Mouse (Mus musculus) heart, embryonic 16.5 days (tissue): Measurements from ENCODE around the gene Slc25a42. TPM values are rescaled to one million over a fixed set of nuclear protein-coding genes. Genes with fewer than 3 reads are reported as not detected.

Source experiments
- ATAC-seq: fragments of 200-750 bp; cut with Nextera tagmentation; replicated peaks from 2 replicates; pipeline ENCODE4 v1.8.0; 2017; ENCODE audit warnings: moderate number of reproducible peaks; ENCODE audit not compliant: insufficient read depth, low FRiP score; ENCODE audit errors: extremely low read depth
- H3K27ac ChIP-seq: fragments of 300-500 bp; sonication (generic); 2 replicates; pipeline ENCODE4 v1.5.1; 2014; ENCODE audit warnings: mild to moderate bottlenecking, low read length, control low read depth, moderate library complexity
- H3K27me3 ChIP-seq: fragments of 300-500 bp; sonication (generic); 2 replicates; pipeline ENCODE4 v1.6.1; 2014; ENCODE audit warnings: low read length, mixed read lengths; ENCODE audit not compliant: control insufficient read depth, insufficient read depth
- H3K36me3 ChIP-seq: fragments of 300-500 bp; sonication (generic); 2 replicates; pipeline ENCODE4 v1.6.1; 2014; ENCODE audit not compliant: control insufficient read depth, insufficient read depth
- H3K4me1 ChIP-seq: fragments of 300-500 bp; sonication (generic); 2 replicates; pipeline ENCODE4 v1.6.1; 2014; ENCODE audit warnings: low read length, mixed read lengths; ENCODE audit not compliant: control insufficient read depth, insufficient read depth
- H3K4me2 ChIP-seq: fragments of 300-500 bp; sonication (generic); 2 replicates; pipeline ENCODE4 v1.6.1; 2014; ENCODE audit warnings: low read depth, mild to moderate bottlenecking, control low read depth, low read length
- H3K4me3 ChIP-seq: fragments of 300-500 bp; sonication (generic); 2 replicates; pipeline ENCODE4 v1.5.1; 2014; ENCODE audit warnings: mild to moderate bottlenecking, control low read depth, low read length
- H3K9ac ChIP-seq: fragments of 300-500 bp; sonication (generic); 2 replicates; pipeline ENCODE4 v1.6.1; 2014; ENCODE audit warnings: low read length, control low read depth
- H3K9me3 ChIP-seq: fragments of 300-500 bp; sonication (generic); replicated peaks from 2 replicates; pipeline ENCODE4 v1.6.1; 2016; ENCODE audit warnings: low read length; ENCODE audit not compliant: control insufficient read depth
- WGBS: fragments of 180-500 bp; shearing (Covaris S2); extraction: QIAGEN DNeasy Blood & Tissue Kit; methylation state at CpG from one replicate; pipeline ENCODE4 v1.1.7; 2014; 5-methylcytosine and 5-hydroxymethylcytosine counted together
- polyA plus RNA-seq: library from polyadenylated mRNA; unstranded; fragments of >200 nt; fragmentation: Nextera tagmentation; extraction: Ambion mirVana; gene quantifications from 2 replicates; pipeline ENCODE4 v1.2.1, GENCODE M21; 2015

Slc25a42 gene
- polyA plus RNA-seq, 1 experiment from 2014 or later, result 13.7 TPM

DNA sequence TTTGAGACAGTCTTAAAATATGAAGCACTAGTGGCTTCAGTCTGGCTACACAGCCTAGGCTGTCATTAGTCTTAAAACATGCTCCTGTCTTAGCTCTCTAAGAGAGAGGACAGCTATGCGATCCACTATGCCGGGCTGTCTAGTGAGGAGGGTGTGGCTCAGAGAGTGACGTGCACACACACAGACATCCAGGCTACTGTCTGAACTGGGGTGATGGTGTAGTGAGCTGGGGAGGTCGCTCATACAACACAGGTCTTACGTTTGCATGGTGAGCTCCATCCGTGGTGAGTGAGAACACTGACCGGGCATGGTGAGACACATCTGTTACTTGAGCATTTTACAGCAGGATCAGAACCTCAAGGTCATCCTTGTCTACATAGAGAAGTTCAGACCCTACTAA is 40.9 kb downstream of the Slc25a42 start:
- Histone ChIP-seq H3K9ac (no peak overlapping the region), H3K4me2 (peak overlapping the region; percentile 77; the same call in 1 of the 2 replicates), H3K4me3 (no peak overlapping the region), H3K36me3 (no peaks in the 10 kb centered on the region), H3K9me3 (no peaks in the 10 kb centered on the region), H3K27me3 (peaks cover 5% of the 10 kb centered on the region; the same call in 1 of the 2 replicates), H3K4me1 (peaks cover 22% of the 10 kb centered on the region), H3K27ac (no peak overlapping the region)
- ATAC-seq, result no peak
- 81% methylated on average over 7 of the region's 7 CpGs for WGBS

DNA sequence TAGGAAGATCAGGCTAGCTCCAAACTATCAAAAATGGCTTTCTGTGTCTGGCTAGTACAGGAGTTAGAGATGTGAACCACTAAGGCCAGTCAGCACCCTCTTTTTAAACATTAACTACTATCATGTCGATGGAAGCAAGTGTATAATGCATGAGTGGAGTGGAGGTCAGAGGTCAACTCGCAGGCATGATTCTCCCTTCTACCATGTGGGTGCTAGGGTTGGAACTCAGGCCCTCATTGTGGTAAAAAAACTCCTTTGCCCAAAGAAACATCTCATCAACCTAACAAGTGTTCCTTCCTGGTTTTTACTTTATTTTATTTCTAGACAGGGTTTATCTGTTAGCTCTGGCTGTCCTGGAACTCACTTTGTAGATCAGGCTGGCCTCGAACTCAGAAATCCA is 41.4 kb downstream of the Slc25a42 start:
- H3K4me3 ChIP-seq, result no peak overlapping the region
- H3K9me3 ChIP-seq, result no peaks in the 10 kb centered on the region
- H3K27ac ChIP-seq, result no peak overlapping the region
- H3K4me1 ChIP-seq, result peaks cover 22% of the 10 kb centered on the region
- no peak overlapping the region for H3K4me2 ChIP-seq
- no peak for ATAC-seq
- H3K9ac ChIP-seq, result no peak overlapping the region
- H3K36me3 ChIP-seq, result no peaks in the 10 kb centered on the region
- H3K27me3 ChIP-seq, result peaks cover 9% of the 10 kb centered on the region
- 70% methylated on average over 3 of the region's 3 CpGs for WGBS

DNA sequence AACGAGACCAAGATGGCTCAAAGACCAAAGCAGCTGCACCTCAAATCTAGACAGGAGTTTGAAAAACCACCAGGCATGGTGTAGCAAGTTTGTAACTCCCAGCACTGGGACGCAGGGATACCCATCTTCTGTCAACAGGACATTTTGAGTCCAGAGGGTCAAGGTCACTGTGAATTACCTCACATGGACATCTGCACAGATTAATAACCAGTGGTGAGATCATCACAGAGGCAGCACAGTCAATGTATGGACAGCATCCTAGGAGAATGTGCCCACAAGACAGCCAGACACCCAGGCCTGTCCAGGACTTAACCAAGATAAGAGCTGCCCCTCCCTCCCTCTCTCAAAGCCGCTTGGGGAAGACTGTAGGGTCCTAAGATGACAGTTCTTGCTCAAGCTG is 42.0 kb downstream of the Slc25a42 start:
- no peak for ATAC-seq
- WGBS, result 66% methylated on average over 3 of the region's 3 CpGs
- no peak overlapping the region for H3K27ac ChIP-seq

DNA sequence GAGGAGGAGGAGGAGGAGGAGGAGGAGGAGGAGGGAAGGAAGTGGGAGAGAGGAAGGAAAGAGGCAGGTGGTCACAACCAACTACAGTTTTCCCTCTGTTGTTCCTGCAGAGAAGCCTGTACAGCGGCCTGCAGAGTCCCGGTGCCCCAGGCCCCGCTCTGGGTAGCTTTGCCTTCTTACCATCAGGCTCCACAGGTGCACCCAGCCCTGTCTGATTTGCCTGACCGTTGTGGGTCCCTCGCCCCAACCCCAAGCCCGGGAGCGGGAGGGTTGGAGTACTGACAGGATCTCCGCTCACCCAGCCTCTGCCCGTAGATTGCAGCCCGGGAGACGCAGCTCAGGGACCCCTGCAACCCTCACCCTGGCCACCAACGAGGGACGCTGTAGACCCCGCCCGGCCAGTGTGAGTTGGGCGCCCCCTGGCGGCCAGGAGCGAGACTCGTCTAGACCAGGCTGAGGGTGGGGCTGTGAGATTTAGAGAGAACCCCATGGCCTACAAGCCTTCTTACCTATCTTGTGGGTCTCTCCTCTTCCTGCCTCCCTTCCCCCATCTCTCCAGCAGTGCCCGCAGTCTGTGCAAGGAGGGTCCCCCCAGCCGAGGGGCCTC is 45.5 kb downstream of the Slc25a42 start:
- H3K36me3 ChIP-seq, result no peaks in the 10 kb centered on the region
- peak overlapping the region; percentile 66 for H3K4me2 ChIP-seq
- peak; percentile 73 for ATAC-seq
- H3K27ac ChIP-seq, result no peak overlapping the region
- peak overlapping the region; percentile 49 for H3K9ac ChIP-seq
- H3K4me3 ChIP-seq, result peak overlapping the region; percentile 38
- H3K27me3 ChIP-seq, result peaks cover 12% of the 10 kb centered on the region
- H3K4me1 ChIP-seq, result peaks cover 5% of the 10 kb centered on the region; the same call in 1 of the 2 replicates
- H3K9me3 ChIP-seq, result no peaks in the 10 kb centered on the region
- 3% methylated on average over 21 of the region's 21 CpGs for WGBS

More for the DNA sequence above, 42.0 kb downstream of the Slc25a42 start:
- peaks cover 10% of the 10 kb centered on the region for H3K27me3 ChIP-seq
- no peaks in the 10 kb centered on the region for H3K36me3 ChIP-seq
- peaks cover 22% of the 10 kb centered on the region for H3K4me1 ChIP-seq
- no peak overlapping the region for H3K4me3 ChIP-seq
- no peak overlapping the region for H3K4me2 ChIP-seq
- no peaks in the 10 kb centered on the region for H3K9me3 ChIP-seq
- no peak overlapping the region for H3K9ac ChIP-seq

DNA sequence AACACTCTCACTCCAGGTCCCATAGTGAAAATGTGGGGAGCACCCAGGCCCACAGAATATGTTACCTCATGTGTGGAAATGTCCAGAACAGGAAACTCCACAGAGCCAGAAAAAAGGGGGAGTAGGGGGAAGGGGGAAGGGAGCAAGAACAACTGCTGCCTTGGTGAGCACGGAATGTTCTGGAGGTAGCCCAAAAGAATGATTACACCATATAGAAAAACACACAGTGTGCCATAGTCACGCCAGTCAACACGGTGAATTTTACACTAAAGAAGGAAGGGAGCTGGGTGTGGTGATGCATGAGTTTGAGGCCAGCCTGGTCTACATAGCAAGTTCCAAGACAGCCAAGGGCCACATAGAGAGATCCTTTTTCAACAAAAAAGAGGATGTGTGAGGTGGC is 48.8 kb downstream of the Slc25a42 start:
- ATAC-seq, result no peak
- Histone ChIP-seq H3K36me3 (no peaks in the 10 kb centered on the region), H3K27ac (no peak overlapping the region), H3K9me3 (no peaks in the 10 kb centered on the region), H3K4me2 (no peak overlapping the region), H3K4me1 (peaks cover 2% of the 10 kb centered on the region; the same call in 1 of the 2 replicates), H3K9ac (no peak overlapping the region), H3K27me3 (peaks cover 14% of the 10 kb centered on the region), H3K4me3 (no peak overlapping the region)
- WGBS, result 81% methylated on average over 3 of the region's 3 CpGs

DNA sequence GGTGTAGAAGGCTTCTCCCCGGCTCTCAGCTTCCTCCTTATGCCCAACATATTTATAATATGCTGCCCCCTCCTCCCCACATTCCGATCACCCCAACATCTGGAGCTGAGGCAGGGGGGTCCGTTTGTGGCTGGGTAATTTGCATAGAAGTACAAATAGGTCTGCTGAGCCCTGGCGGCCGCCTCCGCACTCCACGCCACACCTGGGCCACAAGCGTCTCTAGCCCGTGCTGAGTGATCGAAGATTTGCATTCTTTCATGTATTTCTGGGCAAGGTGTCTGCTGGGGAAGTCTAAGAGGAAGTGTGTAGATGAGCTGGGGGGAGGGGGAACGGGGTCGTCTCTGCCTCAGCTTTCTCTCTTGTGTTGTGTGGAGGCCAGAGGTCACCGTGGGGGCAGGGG is 52.1 kb downstream of the Slc25a42 start:
- no peak overlapping the region for H3K4me2 ChIP-seq
- H3K36me3 ChIP-seq, result no peaks in the 10 kb centered on the region
- no peak for ATAC-seq
- 53% methylated on average over 13 of the region's 13 CpGs for WGBS
- no peaks in the 10 kb centered on the region for H3K9me3 ChIP-seq
- H3K4me1 ChIP-seq, result peaks cover 2% of the 10 kb centered on the region; the same call in 1 of the 2 replicates
- peaks cover 5% of the 10 kb centered on the region; the same call in 1 of the 2 replicates for H3K27me3 ChIP-seq
- no peak overlapping the region for H3K4me3 ChIP-seq
- H3K27ac ChIP-seq, result no peak overlapping the region
- H3K9ac ChIP-seq, result no peak overlapping the region

DNA sequence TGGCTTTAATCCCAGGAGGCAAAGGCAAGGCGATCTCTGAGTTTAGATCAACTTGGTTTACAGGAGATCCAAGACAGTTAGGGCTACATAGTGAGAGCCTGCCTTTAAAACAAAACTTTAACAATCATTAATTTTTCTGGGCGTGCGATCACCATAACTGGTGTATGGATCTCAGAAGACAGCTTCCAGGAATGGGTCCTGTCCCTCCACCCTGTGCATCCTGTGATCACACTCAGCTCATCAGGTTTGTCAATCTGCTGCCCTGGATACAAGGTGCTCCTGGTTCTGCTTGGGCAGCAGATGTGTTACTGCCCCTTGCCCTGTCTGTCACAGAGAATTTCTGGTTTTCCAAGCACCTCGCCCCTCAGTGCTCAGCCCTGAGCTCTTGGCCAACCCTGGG is 52.9 kb downstream of the Slc25a42 start:
- Histone ChIP-seq H3K9ac (no peak overlapping the region), H3K4me3 (no peak overlapping the region), H3K4me1 (peaks cover 2% of the 10 kb centered on the region; the same call in 1 of the 2 replicates), H3K36me3 (no peaks in the 10 kb centered on the region), H3K4me2 (no peak overlapping the region), H3K9me3 (no peaks in the 10 kb centered on the region), H3K27me3 (peaks cover 4% of the 10 kb centered on the region; the same call in 1 of the 2 replicates), H3K27ac (no peak overlapping the region)
- 87% methylated on average over 4 of the region's 4 CpGs for WGBS
- ATAC-seq, result no peak

DNA sequence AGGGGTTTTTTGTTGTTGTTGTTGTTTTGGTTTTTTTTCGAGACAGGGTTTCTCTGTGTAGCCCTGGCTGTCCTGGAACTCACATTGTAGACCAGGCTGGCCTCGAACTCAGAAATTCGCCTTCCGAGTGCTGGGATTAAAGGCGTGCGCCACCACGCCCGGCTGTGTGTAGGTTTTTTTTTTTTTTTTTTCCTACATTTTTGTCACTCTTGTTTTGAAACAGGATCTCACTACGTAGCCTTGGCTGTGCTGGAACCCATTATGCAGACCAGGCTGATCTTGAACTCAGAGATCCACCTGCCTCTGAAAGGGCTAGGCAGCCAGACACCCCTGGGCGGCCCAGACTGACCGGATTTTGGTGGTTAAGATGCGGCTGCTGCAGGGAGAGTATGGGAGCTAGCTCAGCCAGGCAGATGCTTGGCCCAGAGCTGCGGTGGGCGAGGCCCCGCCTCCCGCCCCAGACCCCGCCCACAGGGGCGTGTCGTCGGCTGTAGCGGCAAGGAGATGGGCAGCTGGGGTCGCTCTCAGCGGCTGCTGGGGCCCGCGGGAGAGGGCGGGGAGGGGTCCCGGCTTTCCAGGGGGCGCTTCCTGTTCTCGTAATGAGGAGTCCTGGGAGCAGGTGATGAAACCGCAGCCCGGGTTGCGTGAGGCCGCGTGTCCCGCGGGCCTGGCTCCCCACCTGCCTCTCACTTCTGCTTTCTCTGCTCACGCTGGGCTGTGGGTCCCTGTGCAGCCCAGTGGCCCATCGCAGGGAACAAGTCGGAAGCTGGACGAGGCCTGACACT is 53.8 kb downstream of the Slc25a42 start:
- Histone ChIP-seq H3K9ac (peak overlapping the region; percentile 62), H3K36me3 (no peaks in the 10 kb centered on the region), H3K27me3 (peaks cover 4% of the 10 kb centered on the region; the same call in 1 of the 2 replicates), H3K4me1 (peaks cover 2% of the 10 kb centered on the region; the same call in 1 of the 2 replicates), H3K9me3 (no peaks in the 10 kb centered on the region), H3K27ac (no peak overlapping the region), H3K4me2 (peak overlapping the region; percentile 72), H3K4me3 (peak overlapping the region; percentile 50)
- peak; percentile 81 for ATAC-seq
- 11% methylated on average over 40 of the region's 40 CpGs for WGBS

DNA sequence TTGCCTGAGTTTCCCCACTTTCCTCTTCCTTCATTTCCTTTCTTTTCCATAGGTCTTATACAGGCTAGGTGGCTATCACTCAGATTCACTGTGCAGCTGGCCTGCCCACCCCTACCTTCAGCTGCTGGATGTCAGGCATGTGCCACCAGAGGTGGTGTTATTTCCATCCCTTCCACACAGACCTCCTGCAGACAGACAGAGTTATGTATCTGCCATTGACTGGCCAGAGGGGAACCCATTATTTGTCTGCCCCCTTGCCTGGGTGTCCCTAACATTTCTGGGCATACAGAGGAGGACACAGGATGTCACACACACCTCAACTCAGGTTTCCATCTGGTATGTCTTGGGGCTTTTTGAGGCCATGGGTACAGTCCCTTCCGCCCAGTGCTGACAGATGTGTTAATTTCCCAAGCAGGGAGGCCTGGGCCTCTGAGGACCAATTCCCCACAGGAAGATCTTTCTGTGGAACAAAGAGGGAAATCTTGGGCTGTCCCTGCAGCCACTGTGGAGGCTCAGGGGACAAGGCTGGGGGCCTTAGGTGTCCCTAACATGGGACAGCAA is 54.8 kb downstream of the Slc25a42 start:
- Histone ChIP-seq H3K4me2 (no peak overlapping the region), H3K4me3 (no peak overlapping the region), H3K4me1 (peaks cover 6% of the 10 kb centered on the region), H3K27ac (no peak overlapping the region), H3K9me3 (no peaks in the 10 kb centered on the region), H3K9ac (no peak overlapping the region), H3K36me3 (no peaks in the 10 kb centered on the region), H3K27me3 (peaks cover 4% of the 10 kb centered on the region; the same call in 1 of the 2 replicates)
- WGBS, result 88% methylated on average over 1 of the region's 1 CpGs
- ATAC-seq, result no peak
